ENCODE assay signal across 10 mouse cellular contexts in the genomic region with DNA sequence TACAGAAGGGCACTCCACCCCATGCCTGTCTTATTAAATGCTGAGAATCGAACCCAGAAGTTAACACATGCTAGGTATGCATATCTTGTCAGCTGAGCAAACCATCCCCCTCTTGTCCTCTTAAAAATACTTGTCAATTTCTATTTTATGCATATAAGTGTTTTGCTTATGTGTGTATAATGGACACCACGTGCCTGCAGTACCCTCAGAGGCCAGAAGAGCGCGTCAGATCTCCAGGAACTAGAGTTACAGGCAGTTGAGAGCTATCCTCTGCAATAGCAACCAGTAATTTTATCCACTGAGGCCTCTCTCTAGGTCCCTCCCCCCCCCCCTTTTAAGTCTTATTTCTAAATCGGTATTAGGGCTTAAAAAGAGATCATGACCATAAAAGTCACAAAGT. TPM values are rescaled to one million over a fixed set of nuclear protein-coding genes. Genes with fewer than 3 reads are reported as not detected.
DNase-seq lines count a peak whose midpoint lies in the region; ATAC-seq and TF ChIP-seq lines count a peak whose summit lies in the region.
"Had no signal": no experiment of that assay in that cellular context is flagged by ENCODE, and none has a peak within 500 bp of the region (broad histone marks: within the 10 kb centered on the region; RNA-seq: fewer than 3 reads in every experiment).

No protein-coding gene starts in this region.

- no peak overlapping the region for H3K9ac ChIP-seq in liver, postnatal 0 days (replicated peaks)
- H3K9ac ChIP-seq: embryonic facial prominence, embryonic 12.5 days had no signal

- H3K4me1 ChIP-seq in liver, postnatal 0 days (ENCODE audit: insufficient read depth), result no peaks in the 10 kb centered on the region
- H3K4me1 ChIP-seq: embryonic facial prominence, embryonic 12.5 days had no signal

- TF ChIP-seq CTCF in liver, postnatal 0 days (IDR thresholded peaks at IDR 0.05; ENCODE audit: low read depth), result peak; percentile 52

- H3K9me3 ChIP-seq in liver, postnatal 0 days (ENCODE audit: low read length), result no peaks in the 10 kb centered on the region
- H3K9me3 ChIP-seq: embryonic facial prominence, embryonic 12.5 days had no signal

- H3K4me2 ChIP-seq in liver, postnatal 0 days (ENCODE audit: low read depth, low read length), result no peak overlapping the region
- H3K4me2 ChIP-seq: embryonic facial prominence, embryonic 12.5 days had no signal

- H3K27ac ChIP-seq in liver, postnatal 0 days (ENCODE audit: low read depth), result no peak overlapping the region
- H3K27ac ChIP-seq: embryonic facial prominence, embryonic 12.5 days had no signal

- no peaks in the 10 kb centered on the region for H3K27me3 ChIP-seq in liver, postnatal 0 days (ENCODE audit: insufficient read depth, low read length)
- H3K27me3 ChIP-seq: embryonic facial prominence, embryonic 12.5 days had no signal

- DNase-seq in adrenal gland, postnatal 14 days, result peak; percentile 48
- DNase-seq in adrenal gland, postnatal 4 days (ENCODE audit: low spot score in 2 of 2), result no peak
- DNase-seq in kidney, postnatal 4 days, result peak; percentile 50 to 57
- DNase-seq in kidney, adult 11 months, result no peak
- DNase-seq in B cell, adult 2 months, result peak; percentile 14 to 30
- DNase-seq in liver, postnatal 0 days, result peak; percentile 51
- no peak for DNase-seq in layer of hippocampus, adult 11-12 months (ENCODE audit: low spot score)
- DNase-seq in frontal cortex, postnatal 14 days (ENCODE audit: low spot score in 2 of 2), result no peak
- DNase-seq: kidney, adult 18-20 months had no signal

- ATAC-seq in liver, postnatal 0 days, result no peak

- H3K4me3 ChIP-seq in liver, postnatal 0 days (ENCODE audit: low read depth, low read length), result no peak overlapping the region
- H3K4me3 ChIP-seq: embryonic facial prominence, embryonic 12.5 days had no signal

- TF ChIP-seq EP300 in liver, postnatal 0 days (IDR thresholded peaks at IDR 0.05; ENCODE audit: low read depth), result no peak

- H3K36me3 ChIP-seq in liver, postnatal 0 days (replicated peaks; ENCODE audit: insufficient read depth, low read length), result peaks cover 33% of the 10 kb centered on the region

- 79% methylated on average over 5 of the region's 5 CpGs for WGBS in liver, postnatal 0 days (ENCODE audit: insufficient replicate concordance)

RNA-seq across cellular contexts. Expression of a gene that starts 23.4 kb away (rescaled TPM):
- total RNA-seq in adrenal gland, postnatal 14 days (2021), result 13.2 and 14.0 TPM in 2 replicates
- total RNA-seq in adrenal gland, postnatal 4 days (2021), result 10 to 100 TPM; 16.3 to 18.0 TPM
- polyA plus RNA-seq in liver, postnatal 0 days (2015; fragmentation: Nextera tagmentation; extraction: Ambion mirVana), result 2.4 and 2.9 TPM in 2 replicates

Comparison
In these comparisons a context has a peak if more than half of its experiments do, and no peak if none do; other contexts are left out.
1. DNase-seq: peak in adrenal gland, postnatal 14 days (single experiment), kidney, postnatal 4 days (2 of 2), B cell, adult 2 months (2 of 2) and liver, postnatal 0 days (single experiment); none in adrenal gland, postnatal 4 days (0 of 2), kidney, adult 11 months (single experiment), layer of hippocampus, adult 11-12 months (single experiment) and frontal cortex, postnatal 14 days (0 of 2).